Mouse (Mus musculus) erythroid progenitor cell, adult 5-6 weeks (primary cell): ENCODE data around the gene Chkb. TPM values are rescaled to one million over a fixed set of nuclear protein-coding genes. Genes with fewer than 3 reads are reported as not detected.
"Not testable (repeated sequence)": the region's sequence is repeated elsewhere in the genome, so short reads cannot be mapped to it uniquely, and the experiment has no call there.

Experiments used
- ATAC-seq: replicated peaks from 2 replicates; pipeline ENCODE4 v1.8.0; 2016; ENCODE audit warnings: moderate number of reproducible peaks, mild to moderate bottlenecking, moderate TSS enrichment, inconsistent platforms; ENCODE audit not compliant: poor library complexity, low FRiP score, severe bottlenecking
- total RNA-seq, 2 experiments: library from RNA; stranded (forward) in 1 of 2; stranded (reverse) in 1 of 2; fragments of 150-400 nt in 1 of 2; fragments of 186-747, 209-891 nt in 1 of 2; gene quantifications; 2 replicates each; pipeline versions ENCODE4 v1.2.3 to v1.2.4; 2015 to 2017; ENCODE audit warnings: low replicate concordance in 2 of 2

Chkb gene
- total RNA-seq, 2 experiments from 2014 or later, result 46.9 to 101 TPM

DNA sequence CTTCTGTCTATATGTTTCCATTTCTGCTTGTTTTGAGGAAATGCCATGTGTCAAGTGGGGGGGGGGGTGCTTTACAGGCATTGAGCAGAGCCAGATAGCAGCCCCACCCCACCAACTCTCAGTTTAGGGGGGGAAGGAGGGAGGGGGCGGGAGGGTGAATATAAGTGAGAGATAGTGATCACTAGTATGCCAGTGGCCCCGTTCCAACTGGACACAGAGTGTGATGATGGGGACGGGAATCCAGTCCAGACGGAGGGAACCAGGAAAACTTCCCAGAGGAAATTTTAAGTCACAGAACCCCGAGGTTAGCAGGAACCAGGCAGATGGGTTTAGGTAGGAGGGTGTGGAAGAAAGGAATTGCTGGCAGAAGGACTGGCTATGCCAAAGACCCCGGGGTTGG lies 25.9 kb upstream of the Chkb start:
- no peak for ATAC-seq

DNA sequence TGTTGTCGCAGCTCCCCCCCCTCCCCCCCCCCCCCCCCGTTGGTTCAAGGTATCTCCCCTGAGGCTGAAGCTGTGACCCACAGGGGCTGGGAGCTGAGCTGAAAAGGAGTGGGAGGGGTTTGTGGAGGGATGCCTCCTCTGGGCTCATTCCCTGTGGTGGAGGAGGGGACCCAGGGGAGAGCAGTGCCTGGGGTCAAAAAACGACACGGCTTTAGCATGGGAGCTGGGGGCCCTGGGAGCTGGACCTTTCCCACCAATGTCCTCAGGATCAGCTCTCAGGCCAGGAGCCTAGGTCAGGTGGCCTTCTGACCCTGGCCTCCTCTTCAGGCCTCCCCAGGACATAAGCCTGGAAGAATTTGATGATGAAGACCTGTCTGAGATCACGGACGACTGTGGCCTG lies 25.1 kb upstream of the Chkb start:
- ATAC-seq, result no peak

DNA sequence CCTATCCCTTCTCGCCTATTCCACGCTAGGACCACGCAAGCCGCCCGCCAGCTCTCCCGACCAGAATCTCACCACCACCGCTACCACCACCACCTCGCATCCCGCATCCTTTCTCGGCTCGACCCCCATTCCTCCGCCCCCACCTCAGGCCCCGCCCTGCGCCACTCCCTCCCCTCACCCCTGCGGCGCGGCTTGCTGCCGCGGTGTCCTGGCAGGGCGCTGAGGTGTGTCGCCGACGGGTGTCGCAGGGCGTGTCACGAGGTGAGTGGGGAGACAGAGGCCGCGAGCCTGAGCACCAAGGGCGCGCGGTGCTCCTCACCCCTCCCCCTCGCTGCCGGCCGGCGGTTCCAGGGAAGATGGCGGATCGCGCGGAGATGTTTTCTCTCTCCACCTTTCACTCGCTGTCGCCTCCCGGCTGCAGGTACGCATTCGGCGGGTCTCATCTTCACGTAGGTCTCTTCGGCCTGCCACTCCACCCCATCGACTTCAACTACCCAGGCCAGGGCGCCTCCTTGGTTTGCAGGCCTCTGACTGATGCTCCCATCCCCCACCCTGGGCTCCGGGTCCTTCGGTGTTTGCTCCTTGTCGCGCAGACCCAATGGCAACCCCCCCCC lies 24.3 kb upstream of the Chkb start, which contains the start of gene Mapk8ip2:
TSS of gene Mapk8ip2 (plus strand) at position 49 of the 614 bp plus-strand sequence.
- ATAC-seq, result no peak

DNA sequence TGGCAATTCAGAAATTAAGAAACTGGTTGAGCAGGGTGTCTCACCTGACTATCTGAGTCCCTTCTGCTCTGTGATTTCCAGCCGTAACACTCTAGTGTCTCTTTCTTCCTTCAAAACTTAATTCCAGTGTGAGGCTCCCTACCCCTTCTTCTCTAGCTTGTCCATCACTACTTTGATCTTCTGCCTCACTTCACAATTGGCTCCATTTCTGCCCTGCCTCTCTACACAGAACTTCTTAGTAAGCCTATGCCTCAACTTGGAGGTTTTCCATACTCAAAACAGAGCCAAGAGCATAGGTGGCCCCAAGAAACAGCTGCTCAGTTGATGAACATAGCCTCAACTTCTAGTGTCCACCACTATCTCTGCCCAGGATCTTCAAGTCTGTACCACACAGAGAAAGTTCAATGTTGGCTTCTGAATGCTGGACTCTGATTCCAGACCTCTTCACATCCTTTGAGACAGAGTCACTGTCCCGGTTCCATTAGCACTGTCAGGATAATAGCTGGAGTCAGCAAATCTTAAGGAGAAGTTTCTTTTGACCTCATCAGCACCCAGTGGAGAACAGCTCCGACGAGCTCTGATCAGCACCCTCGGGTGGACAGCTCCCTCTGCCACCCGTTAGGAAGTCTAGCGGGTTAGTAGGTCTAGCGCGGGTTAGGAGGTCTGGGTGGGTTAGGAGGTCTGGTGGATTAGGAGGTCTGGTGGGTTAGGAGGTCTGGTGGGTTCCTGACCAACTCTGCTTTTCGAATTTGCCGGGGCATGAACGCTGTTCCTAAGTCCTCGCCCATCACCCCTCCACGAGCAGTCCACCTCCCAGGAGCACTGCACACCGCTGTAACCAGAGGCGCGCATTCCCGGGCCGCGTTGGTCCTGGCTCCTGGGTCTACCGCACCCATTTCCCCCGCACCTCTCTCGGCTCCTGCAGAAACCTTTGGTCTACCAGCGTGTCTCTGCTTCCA lies 23.5 kb upstream of the Chkb start:
- ATAC-seq, result no peak

DNA sequence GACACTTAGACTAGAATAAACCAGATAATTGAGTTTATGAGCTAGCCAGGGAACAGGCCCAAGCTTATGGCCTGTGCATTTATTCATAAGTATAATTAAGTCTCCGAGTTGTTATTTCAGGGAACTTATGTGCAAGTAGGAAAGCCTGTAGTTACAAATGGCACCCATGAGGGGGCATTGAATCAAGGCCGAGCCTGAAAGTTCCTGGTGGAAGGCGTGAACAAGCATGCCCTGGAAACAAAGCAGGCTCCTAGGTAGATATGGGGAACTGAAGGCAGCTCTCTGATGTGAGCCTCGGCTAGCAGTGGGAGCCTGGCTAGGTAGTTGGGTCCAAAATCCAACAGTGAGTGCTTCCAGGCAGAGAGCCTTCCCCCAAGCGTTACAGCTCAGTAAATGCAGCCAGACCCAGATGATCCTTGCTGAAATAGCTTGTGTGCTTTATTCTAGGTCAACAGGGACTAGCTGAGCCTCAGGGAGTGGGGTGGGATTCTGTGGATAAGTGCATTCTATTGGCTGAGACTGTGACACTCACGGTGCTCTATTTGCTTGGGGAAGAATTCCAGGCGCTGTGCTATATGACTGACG lies 12.9 kb upstream of the Chkb start:
- no peak for ATAC-seq

DNA sequence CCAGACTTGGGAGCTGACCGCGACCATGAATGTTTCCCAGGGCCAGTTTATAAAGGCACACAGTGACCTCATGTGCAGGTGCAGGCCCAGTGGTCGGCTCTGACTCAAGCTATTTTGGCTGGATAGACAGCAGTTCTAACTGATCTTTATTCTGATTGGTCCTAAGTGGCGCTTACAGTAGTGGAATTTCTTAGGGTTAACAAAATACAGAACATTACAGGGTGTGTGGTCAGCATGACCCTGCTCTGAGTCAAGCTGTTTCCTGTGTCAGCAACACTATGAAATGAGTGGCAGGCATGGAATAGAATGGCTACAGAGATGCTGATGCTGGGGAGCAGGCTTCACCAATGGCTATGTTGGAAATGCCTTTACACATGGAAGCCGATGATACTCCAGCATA lies 6.2 kb upstream of the Chkb start:
- ATAC-seq, result no peak

DNA sequence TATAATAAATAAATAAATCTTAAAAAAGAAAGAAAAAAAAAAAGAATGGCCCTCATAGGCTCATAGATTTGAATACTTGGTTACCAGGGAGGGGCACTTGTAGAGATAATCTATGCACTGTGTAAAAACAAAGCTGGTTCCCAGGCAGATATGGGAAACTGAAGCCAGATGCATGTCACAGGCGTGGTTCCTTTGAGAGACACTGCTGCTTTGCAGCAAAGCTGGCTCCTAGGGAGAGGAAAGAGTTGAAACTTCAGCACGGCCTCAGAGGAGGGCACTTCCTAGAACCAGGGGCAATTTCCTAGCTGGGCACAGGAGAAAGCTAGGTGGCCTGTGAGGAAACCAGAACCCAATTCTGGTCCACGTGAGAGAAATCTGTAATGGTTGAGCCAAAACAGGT lies 4.4 kb upstream of the Chkb start:
- no peak for ATAC-seq

DNA sequence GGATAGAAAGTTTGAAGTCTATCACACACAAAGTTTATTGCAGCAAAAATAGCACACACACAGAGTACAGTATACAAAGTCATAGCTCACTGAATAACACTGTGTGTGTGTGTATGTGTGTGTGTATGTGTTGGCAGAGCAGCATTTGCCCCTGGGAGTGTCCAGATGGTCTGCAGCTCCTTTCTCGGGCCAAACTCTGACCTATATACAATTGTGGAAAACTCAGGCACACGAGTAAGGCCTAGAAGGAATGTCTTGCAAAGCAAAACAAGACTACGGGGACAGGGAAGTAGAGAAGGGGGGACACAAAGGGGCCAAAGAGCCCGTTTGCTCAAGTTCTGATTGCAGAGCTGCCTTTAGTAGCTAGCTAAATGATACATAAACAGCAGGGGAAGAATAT lies 3.2 kb upstream of the Chkb start:
- ATAC-seq, result no peak

DNA sequence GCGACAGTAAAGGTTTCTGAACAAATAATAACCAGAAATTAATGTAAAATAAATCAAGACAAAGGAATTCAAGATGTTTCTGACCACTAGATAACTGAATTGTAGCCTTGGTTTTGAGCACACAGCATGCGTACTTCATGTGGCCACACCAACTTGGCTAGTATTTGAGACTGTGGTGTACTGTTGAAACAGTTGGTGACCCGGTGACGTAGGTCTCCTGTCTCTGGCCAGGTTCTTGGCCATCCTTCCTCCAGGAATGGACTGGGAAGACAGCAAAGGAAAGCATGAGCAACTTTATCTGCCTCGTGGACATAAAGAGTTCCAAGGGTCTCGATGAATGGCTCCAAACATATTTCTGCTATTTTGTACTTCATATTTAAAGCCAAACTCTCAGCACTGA lies 2.1 kb upstream of the Chkb start:
- ATAC-seq, result no peak

DNA sequence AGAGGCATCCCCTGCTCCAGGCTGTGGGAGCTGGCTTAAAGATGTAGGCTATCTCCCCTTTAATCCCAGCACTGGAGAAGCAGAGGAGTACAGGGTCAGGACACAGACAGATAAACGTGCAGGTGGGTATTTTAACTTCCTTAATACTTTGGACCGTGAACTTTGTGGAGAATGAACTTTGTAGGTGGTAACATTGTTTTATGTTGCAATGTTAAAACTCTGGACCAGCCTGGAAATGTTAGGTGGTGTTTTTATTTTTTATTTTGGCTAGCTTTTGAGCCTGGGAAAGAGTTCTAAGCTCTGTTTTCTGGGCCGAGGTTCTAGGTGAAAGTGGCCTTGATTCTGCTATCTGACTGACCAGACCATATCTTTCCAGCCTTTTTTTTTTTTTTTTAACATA lies 1.6 kb upstream of the Chkb start:
- no peak for ATAC-seq

DNA sequence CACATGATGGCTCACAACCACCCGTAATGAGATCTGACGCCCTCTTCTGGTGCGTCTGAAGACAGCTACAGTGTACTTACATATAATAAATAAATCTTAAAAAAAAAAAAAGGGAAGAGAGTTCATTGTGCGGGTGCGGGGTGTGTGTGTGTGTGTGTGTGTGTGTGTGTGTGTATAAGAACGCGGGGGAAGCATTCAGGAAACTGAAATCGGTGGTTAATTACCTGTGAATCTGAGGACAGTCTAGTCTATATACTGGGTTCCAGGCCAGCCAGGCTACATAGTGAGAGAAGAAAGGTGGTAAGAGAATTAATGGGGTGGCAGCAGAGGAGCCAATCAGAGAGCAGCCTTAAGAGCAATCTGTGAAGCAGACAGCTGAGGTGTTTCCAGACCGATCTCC lies 1.1 kb upstream of the Chkb start:
- not testable (repeated sequence) for ATAC-seq

DNA sequence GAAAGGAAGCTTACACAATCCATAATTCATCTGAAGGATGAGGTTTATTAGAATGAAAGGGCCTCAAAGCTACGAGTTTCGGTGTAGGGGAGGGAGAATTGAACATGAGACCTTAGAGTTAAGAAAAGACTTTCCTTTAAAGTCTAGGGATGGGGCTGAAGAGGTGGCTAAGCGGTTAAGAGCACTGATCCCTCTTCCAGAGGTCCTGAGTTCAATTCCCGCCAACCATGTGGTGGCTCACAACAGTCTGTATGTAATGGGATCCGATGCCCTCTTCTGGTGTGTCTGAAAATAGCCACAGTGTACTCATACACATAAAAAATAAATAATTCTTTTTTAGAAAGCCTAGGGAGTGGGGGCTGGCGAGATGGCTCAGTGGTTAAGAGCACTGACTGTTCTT lies 633 bp upstream of the Chkb start:
- peak; percentile 5 for ATAC-seq

DNA sequence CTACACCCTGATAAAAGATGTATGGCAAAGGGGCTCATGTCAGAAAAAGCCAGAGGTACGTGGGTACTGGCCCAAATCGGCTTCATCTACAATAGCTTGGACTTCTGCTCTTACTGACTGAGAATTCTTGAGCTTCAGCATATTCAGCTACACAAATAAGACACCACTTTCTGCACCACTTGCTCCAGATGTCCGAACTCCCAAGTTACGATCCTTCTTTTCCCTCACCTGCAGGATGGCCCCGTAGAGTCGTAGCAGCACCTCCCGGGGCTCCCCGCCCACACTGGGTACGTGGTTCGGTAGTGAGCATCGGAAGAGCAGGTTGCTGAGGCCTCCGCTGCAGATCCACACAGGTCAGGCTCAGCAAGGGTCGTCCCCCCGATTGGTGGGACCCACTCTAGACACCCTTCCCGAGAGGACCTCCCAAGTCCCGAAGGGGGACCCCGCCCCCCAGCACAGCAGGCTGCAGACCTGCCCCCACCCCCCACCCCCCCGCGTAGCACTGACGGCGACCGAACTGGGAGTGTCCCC lies 822 bp downstream of the Chkb start:
- ATAC-seq, result no peak

DNA sequence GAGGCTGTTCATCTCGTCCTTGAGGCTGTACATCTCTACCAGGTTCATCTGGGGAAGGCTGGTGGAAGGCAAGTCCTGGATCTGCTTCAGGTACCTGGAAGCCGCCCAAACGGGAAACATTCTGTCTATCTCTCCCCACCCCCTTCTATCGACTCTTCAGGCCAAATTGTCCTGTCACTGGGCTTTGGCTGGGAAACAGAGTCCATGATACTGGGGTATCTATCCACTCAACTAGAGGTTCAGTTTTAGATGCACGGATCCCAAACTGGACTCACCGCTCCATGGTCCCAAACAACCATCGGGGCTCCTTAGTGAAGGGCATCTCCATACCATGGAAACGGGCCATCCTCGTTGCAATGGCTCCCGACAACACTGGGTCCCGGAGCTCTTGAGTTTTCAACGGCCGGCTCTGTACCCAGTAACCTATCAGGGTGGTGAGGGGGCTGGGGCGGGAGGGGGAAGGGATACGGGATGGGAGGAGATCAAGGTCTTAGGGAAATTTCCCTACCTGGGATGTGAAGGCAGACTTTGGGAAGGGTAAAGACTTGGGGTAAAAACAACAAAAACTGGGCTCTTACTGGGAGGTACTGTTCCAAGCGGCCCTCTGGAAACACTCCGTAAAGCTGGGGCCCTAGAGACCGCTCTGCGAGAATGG lies 1.4 kb downstream of the Chkb start:
- ATAC-seq, result no peak

DNA sequence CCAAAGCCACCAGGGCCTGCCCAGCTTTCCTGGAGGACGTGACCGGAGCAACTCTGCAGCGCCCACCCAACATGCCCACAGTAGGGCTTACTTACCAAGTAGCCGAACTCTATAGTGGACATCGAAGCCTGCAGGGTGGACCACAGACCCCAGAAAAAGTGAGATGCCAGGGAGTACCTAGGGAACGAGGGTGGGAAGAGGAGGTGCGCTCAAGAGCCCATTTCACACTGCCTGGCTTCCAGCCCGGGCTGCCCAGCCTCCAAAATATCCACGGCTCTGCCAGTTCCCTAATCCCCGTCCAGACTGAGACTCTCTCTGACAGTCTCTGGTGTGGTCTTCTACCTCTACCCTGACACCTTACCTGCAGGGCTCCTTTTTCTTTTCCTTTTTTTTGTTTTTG lies 3.0 kb downstream of the Chkb start:
- ATAC-seq, result no peak

DNA sequence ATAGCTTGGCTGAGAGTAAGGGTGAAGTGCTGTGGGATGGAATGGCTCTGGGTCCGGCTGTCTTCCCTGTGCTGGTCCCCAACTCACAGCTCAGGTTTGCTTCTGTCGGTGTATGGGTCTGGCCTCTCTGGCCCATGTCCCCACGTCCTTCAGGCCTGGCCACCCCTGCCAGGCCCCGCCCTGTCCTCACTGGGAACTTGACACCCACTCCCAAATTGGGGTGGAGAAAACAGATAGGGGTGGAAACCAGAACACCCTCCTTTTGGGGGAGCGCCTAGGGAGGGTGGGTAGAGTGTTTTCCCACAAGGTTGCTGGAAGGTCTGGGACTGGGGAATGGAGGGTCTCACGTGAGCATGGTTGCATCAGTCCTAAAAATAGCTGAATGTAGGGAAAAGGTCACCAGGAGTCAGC lies 4.0 kb downstream of the Chkb start, which contains the start of gene Cpt1b:
TSS of gene Cpt1b (minus strand) at position 153 of the 411 bp plus-strand sequence.
- ATAC-seq, result no peak

DNA sequence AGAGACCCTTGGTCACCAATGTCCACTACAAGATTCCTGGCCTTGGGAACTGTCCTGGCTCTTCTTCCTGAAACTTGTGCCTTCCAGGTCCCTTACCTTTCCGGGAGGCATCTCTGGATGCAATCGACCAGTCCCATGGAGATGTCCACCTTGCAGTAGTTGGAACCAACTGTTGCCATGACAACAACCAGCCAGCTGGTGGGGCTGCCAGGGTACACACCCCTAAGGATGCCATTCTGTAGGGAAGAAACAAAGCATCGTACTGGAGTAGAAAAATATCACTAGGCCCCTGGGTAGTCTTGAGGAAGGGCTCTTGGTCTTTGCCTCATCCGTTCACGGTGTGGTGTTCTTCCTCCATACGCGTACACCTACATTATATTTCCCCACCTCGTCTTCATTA lies 5.1 kb downstream of the Chkb start:
- ATAC-seq, result no peak

DNA sequence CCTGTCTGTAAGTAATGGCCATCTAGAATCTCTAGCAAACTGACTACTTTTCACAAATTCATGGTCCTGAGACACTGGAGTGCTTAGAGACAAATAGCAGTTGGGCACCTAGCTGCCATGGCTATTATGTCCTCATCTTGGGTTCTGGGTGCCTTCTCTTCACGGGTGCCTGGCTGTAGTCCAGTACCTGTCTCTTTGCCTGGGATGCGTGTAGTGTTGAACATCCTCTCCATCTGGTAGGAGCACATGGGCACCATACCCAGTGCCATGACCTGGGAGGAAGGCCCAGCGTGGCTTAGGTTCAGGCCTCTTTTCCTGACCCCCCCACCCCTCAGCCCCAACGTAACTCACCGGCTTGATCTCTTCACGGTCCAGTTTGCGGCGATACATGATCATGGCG lies 7.8 kb downstream of the Chkb start:
- ATAC-seq, result no peak

DNA sequence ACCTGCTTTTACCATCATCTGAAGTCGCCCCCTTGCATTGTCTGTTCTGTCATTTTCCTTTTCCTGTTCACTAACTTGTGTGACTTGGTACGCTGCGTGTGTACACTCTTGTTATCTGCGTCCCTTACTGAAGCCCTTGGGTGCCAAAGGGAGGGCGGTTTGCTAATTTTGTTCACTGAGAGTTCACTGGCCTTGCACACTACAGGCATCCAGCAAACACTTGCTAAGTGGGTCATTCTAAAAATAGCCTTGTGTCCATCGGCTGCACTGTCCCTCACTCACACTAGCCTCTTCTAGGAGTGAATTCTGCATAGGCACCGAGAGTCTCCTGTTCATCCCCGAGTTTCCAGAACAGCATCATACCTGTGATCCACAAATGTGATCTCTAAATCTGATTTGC lies 14.4 kb downstream of the Chkb start:
- ATAC-seq, result no peak

DNA sequence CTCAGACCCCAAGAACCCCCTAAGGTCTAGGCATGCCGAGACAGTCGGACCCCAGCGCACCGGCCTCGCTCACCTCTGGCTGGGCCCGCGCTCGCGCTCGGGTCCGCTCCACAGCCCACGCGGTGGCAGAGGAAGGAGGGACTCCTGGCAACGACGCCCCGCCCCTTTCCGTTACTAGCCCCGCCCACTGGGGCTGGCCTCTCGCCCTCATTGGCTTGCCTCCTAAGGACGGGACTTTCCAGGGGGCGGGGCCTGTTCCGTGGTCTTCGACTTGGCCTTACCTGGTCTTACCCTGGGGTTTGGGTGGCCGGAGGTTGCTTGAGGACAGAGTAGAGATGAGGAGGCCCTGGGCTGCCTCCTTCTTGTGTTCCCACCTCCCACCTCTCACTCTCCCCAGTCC lies 19.6 kb downstream of the Chkb start, which contains the start of gene Syce3:
TSS of gene Syce3 (minus strand) at position 386 of the 400 bp plus-strand sequence.
- ATAC-seq, result no peak
